Mouse (Mus musculus): ENCODE results near the gene Myocd. TPM values are rescaled to one million over a fixed set of nuclear protein-coding genes. Genes with fewer than 3 reads are reported as not detected.

Gene Myocd
- total RNA-seq, 2 experiments from 2014 or later: not detected

DNA sequence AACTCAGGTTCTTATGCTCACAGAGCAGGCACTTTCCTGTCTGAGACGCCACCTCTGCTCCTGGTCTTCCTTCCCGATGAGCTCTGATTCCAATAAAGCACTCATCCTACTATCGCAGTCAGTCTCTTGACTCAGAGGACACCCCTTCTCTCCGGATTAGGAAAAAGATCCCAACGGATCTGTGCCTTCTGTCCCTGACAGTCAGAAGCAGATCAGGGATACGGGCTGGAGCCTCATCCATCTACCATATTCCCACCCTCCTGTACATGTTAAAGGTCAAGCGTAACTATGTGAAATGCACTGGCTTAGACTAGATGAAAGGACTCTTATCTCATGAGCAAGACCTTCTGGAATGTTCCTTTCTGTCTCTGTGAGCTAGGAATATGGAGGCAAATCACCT is 121.3 kb downstream of the Myocd start:
- no peak for ATAC-seq (replicated peaks; ENCODE audit: poor library complexity, severe bottlenecking)

DNA sequence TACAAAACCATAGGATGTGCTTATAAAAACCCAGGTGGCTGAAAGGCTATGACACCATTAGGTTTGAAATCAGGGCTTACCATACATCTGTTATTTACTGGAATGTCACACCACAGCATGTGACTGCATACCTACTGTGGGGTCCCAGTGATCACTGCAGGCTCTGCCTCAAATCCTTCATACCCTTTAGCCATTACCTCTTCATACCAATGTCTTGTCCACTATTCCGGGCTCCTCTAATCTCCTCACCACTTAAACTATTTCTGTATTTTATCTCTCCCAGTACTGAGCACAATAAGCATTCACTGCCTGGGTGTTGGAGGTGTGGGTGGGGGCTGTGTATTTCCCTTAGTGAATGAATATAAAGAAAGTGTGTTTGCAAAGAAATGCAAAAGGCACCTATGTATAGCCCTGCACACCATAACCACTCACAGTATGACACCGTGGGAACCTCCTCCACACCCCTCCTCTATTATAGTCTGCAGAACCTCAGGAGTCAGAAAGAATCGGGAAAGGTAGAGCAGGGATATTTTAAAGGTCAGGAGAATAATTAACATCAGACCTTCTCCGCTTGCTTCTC is 126.9 kb downstream of the Myocd start:
- no peak for ATAC-seq (replicated peaks; ENCODE audit: poor library complexity, severe bottlenecking)

DNA sequence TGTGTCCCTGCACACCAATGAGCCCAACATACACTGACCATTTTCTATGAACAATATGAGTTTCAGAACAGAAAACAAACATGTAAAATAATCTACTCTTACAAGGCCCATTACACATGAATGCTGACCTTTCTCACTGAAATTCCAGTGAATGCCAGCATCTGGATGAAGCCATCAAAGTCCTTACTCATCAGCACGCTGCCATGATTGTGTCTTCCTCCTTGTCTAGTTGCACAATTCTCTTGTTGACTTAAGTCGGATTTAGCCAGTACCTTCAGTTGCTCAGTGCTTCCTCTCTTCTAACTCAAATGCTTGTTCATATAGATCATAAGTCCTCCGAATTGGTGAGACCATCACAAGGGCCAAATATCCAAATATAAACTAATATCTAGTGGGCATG is 130.8 kb downstream of the Myocd start:
- no peak for ATAC-seq (replicated peaks; ENCODE audit: poor library complexity, severe bottlenecking)

DNA sequence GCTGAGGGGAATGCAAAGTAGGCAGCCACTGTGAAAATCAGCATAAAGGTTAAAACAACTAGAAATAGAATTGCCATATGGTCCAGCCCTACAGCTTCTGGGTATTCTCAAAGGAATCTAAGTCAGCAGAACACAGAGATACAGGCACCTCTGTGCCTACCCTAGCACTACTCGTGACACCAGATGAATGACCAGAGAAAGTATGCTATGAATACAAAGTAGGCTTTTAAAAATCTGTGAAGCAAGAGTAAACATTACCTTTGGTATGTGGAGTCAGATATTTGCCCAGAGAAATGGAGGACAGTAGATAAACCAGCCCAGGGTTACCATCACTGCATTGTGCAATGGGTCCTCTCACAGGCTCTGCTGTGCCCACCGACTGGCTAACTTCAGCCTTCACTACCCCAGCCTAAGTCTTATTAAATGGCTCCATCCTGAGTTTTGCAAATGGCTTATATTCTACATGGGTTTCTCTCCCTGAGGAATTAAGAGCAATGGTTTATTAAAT is 132.6 kb downstream of the Myocd start:
- no peak for ATAC-seq (replicated peaks; ENCODE audit: poor library complexity, severe bottlenecking)

DNA sequence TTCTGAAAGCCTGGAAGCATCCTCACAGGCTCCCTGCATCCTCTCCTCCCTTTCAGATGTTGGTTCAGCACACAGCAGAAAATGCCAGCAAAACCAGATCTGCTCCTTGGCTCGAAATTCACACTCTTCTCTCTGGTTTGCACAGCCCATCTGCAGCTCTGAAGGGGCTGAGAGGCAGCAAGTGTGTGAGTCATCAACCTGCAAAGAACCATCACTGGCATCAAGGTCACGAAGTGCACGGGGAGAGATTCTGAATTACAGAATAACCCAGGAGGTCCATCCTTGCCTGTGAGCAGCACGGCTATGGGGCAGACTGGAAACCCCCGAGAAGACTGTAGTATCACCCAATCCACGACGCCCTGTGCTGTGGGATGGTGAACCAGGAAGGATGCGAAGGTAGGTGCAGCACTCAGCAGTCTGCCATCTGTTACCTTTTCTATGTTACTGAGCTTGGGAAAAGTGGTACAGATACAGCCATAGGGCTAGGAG is 134.5 kb downstream of the Myocd start:
- no peak for ATAC-seq (replicated peaks; ENCODE audit: poor library complexity, severe bottlenecking)

DNA sequence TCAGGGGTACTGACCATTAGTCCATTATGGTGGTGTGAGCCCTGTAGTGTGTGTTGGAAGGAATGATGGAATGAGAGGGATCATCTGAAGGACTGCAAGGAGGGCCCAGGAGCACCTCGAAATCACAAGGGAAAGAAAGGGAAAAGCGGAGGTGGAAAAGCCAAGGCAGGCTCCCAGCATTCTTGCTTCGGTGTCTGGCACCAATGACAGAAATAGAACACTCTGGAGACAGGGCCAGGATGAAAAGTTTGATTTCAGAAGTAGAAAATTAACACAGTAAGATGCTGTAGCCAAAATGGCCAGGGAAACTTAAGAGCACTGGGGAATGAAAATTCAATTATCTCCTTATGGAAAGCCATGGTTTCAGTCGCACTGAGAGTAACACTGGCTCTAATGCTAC is 136.1 kb downstream of the Myocd start:
- ATAC-seq (replicated peaks; ENCODE audit: poor library complexity, severe bottlenecking): no peak

DNA sequence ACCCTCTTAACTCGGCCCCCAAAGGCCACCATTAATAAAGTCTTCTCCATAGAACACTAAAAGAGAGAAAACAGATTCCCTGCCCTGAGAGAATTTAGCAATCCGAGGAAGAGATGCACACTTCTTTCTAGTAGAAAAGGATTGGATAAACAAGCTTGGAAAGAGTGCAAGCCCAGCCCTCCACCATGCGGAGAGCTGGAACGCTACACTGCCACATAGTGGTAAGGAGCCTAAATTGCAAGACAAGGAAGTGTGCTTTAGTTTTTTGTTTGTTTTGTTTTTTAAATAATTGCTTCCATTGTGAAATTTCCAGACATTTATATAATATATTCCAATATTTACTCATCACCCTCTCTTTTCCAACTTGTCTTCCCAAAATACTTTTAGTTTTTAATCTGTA is 140.7 kb downstream of the Myocd start:
- no peak for ATAC-seq (replicated peaks; ENCODE audit: poor library complexity, severe bottlenecking)

DNA sequence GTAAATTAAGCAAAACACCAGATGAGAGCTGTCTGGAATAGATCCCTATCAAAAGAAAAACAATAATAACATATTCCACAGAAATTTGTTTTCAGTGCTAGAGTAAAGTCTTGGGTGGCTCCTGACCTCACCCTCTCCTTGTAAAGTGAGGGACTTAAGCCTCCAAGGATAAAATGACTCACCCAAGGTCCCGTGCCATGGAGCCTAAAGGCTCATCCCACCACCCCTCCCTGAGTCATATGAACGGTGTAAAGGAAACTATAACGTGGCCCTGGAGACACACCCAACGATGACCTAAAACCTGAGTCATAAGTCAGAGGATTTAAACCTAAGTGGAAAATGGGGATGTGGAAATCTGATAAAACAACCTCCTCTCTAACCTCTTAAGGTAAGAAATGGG is 141.1 kb downstream of the Myocd start:
- ATAC-seq (replicated peaks; ENCODE audit: poor library complexity, severe bottlenecking): no peak

DNA sequence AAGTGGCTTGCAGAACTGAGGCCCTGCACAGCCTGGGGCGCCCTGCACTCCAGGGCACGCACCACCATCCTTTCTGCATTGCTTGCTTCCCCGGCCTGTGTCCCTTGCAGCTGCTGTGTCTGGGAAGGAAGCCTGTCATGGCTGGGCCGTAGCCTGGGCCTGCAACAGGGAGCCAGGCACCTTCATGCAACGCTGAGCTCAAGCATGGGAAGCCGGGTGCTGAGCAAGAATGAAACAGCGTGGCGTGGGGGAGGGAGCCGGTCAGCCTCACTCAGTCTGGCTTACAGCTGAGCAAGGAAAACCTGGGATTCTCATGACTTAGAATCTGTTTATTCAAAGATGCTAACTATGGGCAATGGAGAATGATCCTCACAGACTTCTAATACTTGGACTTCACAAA is 143.2 kb downstream of the Myocd start:
- no peak for ATAC-seq (replicated peaks; ENCODE audit: poor library complexity, severe bottlenecking)

Other genes with a start within 250 kb of the Myocd start
- not detected in 2 replicates for gene 1700086D15Rik, start 110.1 kb downstream of the Myocd start, total RNA-seq (2014; fragmentation: Nextera tagmentation)
- gene 1700086D15Rik, start 110.1 kb downstream of the Myocd start, total RNA-seq (2017): not detected in 2 replicates
- gene Arhgap44, start 107.0 kb downstream of the Myocd start, total RNA-seq (2014; fragmentation: Nextera tagmentation): not detected in 2 replicates
- not detected in 2 replicates for gene Arhgap44, start 107.0 kb downstream of the Myocd start, total RNA-seq (2017)